Mouse (Mus musculus): ENCODE results near the gene Zyx. TPM values are rescaled to one million over a fixed set of nuclear protein-coding genes. Genes with fewer than 3 reads are reported as not detected.

The Zyx gene
- total and polyA plus RNA-seq, 3 experiments: 0.86 to 11.4 (median 2.2) TPM

DNA sequence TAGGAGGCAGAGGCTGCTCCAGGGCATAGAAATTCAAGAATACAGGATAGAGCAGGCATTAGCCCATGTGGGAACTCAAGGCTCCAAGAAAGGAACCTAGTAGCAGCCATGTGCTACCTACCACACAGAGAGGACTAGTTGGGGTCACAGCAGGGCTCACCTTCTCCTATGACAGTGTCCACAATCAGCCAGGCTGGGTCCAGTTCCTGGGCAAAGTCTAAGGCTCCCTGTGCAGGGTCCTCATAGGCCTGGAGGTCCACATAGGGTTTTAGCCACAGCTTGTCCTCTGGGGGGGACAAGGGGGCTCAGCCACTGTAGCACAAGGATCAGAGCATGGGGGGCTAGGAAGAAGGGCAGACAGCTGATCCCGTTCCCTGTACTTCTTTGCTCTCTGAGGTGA, 13.1 kb downstream of the Zyx start:
- no peaks in the 10 kb centered on the region for H3K4me1 ChIP-seq (ENCODE audit: control insufficient read depth in 1 of 2, insufficient read depth in 2 of 2)
- H3K79me2 ChIP-seq (replicated peaks; ENCODE audit: control insufficient read depth, extremely low read depth, insufficient read depth, poor library complexity, severe bottlenecking): no peaks in the 10 kb centered on the region
- in situ Hi-C loops (cut with MboI; ENCODE audit: low pct_ligation_motif_present, low pct_unique_long_range_greater_than_20kb, low sequenced_read_pairs): no loop called here
- TF ChIP-seq MEF2A (IDR thresholded peaks at IDR 0.05; ENCODE audit: borderline replicate concordance, low read depth, low read length) (no peak), MXI1 (IDR thresholded peaks at IDR 0.05; ENCODE audit: low read depth, low read length) (no peak), PAX5 (IDR thresholded peaks at IDR 0.05; ENCODE audit: low read length) (no peak), CHD1 (IDR thresholded peaks at IDR 0.05; ENCODE audit: low read depth, low read length) (no peak), TBP (conservative IDR thresholded peaks at IDR 0.05; ENCODE audit: low read depth, low read length) (no peak), BHLHE40 (IDR thresholded peaks at IDR 0.05; ENCODE audit: low read depth, low read length) (no peak)
- peaks cover 2 to 17% of the 10 kb centered on the region in 2 experiments for H3K36me3 ChIP-seq (replicated peaks in 1 of 2; ENCODE audit: control insufficient read depth in 1 of 2, insufficient read depth in 1 of 2, low read length in 1 of 2)
- no peak overlapping the region for H3K4me3 ChIP-seq (replicated peaks in 1 of 3; ENCODE audit: low read depth in 2 of 3, low read length in 2 of 3, poor library complexity in 1 of 3)
- H3K27ac ChIP-seq (ENCODE audit: insufficient read depth, low read depth): no peak overlapping the region
- no peaks in the 10 kb centered on the region for H3K27me3 ChIP-seq (replicated peaks)
- H3K9me3 ChIP-seq (replicated peaks; ENCODE audit: low read length): no peaks in the 10 kb centered on the region
- no peak overlapping the region for H3K4me2 ChIP-seq (ENCODE audit: insufficient read depth, low read depth, poor library complexity, severe bottlenecking)
- no peak overlapping the region for H3K9ac ChIP-seq (ENCODE audit: insufficient read depth, low read depth)
- no peak for DNase-seq (ENCODE audit: extremely low read depth)
- dilution Hi-C loops (cut with MboI; ENCODE audit: extremely low pct_ligation_motif_present, extremely low pct_unique_long_range_greater_than_20kb, low sequenced_read_pairs): no loop called here

DNA sequence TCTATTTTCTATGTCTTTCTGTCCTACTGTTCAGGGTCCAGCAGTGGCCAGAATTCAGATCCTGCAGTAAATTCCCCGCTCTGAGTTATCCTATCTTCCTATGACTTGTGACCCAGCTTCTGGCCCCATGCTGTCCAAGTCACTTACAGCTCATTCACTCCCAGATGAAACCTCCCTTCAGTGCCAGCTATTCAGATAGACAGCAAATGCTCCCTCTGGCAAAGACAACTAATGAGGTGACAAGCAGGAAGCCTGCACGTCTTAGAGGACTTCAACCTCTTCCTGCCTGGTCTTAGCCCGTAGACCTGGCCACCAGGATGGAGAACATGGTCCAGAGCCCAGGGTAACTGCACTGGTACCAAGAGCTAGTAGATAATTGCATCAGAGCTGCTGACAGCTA, 13.5 kb downstream of the Zyx start:
- H3K4me1 ChIP-seq (ENCODE audit: control insufficient read depth in 1 of 2, insufficient read depth in 2 of 2): no peaks in the 10 kb centered on the region
- H3K79me2 ChIP-seq (replicated peaks; ENCODE audit: control insufficient read depth, extremely low read depth, insufficient read depth, poor library complexity, severe bottlenecking): no peaks in the 10 kb centered on the region
- in situ Hi-C loops (cut with MboI; ENCODE audit: low pct_ligation_motif_present, low pct_unique_long_range_greater_than_20kb, low sequenced_read_pairs): no loop called here
- H3K9me3 ChIP-seq (replicated peaks; ENCODE audit: low read length): no peaks in the 10 kb centered on the region
- no peaks in the 10 kb centered on the region for H3K27me3 ChIP-seq (replicated peaks)
- H3K36me3 ChIP-seq (replicated peaks in 1 of 2; ENCODE audit: control insufficient read depth in 1 of 2, insufficient read depth in 1 of 2, low read length in 1 of 2): peaks cover under 1 to 12% of the 10 kb centered on the region in 2 experiments
- no peak overlapping the region for H3K4me2 ChIP-seq (ENCODE audit: insufficient read depth, low read depth, poor library complexity, severe bottlenecking)
- no peak overlapping the region for H3K27ac ChIP-seq (ENCODE audit: insufficient read depth, low read depth)
- dilution Hi-C loops (cut with MboI; ENCODE audit: extremely low pct_ligation_motif_present, extremely low pct_unique_long_range_greater_than_20kb, low sequenced_read_pairs): no loop called here
- H3K4me3 ChIP-seq (replicated peaks in 1 of 3; ENCODE audit: low read depth in 2 of 3, low read length in 2 of 3, poor library complexity in 1 of 3): no peak overlapping the region
- DNase-seq (ENCODE audit: extremely low read depth): no peak
- no peak for TF ChIP-seq SIN3A (IDR thresholded peaks at IDR 0.05; ENCODE audit: low read length)
- no peak for TF ChIP-seq ZNF384 (IDR thresholded peaks at IDR 0.05; ENCODE audit: low read depth, low read length)
- TF ChIP-seq USF2 (conservative IDR thresholded peaks at IDR 0.05; ENCODE audit: low read depth, low read length): no peak
- TF ChIP-seq MXI1 (IDR thresholded peaks at IDR 0.05; ENCODE audit: low read depth, low read length): no peak
- TF ChIP-seq BHLHE40 (IDR thresholded peaks at IDR 0.05; ENCODE audit: low read depth, low read length): no peak
- TF ChIP-seq MAX (IDR thresholded peaks at IDR 0.05; ENCODE audit: low read length): no peak
- no peak for TF ChIP-seq KAT2A (IDR thresholded peaks at IDR 0.05; ENCODE audit: insufficient replicate concordance, low read length)
- no peak overlapping the region for H3K9ac ChIP-seq (ENCODE audit: insufficient read depth, low read depth)

DNA sequence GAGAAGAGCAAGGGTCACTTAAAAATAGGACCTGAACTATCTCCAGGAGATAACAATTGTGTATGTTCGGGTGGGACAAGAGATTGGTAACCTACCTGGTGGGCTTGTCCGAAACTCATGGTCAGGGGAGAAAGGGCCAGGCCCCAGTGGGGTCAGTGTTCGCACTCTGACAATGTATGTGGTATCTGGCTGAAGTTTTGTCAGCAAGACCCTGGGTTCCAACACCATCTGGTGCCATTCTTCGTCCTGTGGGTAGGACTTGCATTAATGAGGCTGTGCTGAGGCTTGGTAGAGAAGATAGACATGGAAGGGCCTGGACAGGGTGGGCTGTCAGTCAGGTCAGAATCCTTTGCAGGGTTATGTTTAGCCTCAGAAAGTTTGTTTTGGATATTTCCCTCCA, 14.6 kb downstream of the Zyx start:
- TF ChIP-seq ZNF384 (IDR thresholded peaks at IDR 0.05; ENCODE audit: low read depth, low read length) (no peak), ZC3H11A (IDR thresholded peaks at IDR 0.05; ENCODE audit: low read depth, low read length) (no peak), HCFC1 (IDR thresholded peaks at IDR 0.05; ENCODE audit: low read depth, low read length) (no peak), IRF4 (IDR thresholded peaks at IDR 0.05; ENCODE audit: low read depth, low read length) (no peak)
- Histone ChIP-seq H3K27me3 (replicated peaks) (no peaks in the 10 kb centered on the region), H3K36me3 (replicated peaks in 1 of 2; ENCODE audit: control insufficient read depth in 1 of 2, insufficient read depth in 1 of 2, low read length in 1 of 2) (peaks cover 0 to 6% of the 10 kb centered on the region in 2 experiments), H3K4me2 (ENCODE audit: insufficient read depth, low read depth, poor library complexity, severe bottlenecking) (no peak overlapping the region), H3K27ac (ENCODE audit: insufficient read depth, low read depth) (no peak overlapping the region), H3K79me2 (replicated peaks; ENCODE audit: control insufficient read depth, extremely low read depth, insufficient read depth, poor library complexity, severe bottlenecking) (no peaks in the 10 kb centered on the region), H3K9me3 (replicated peaks; ENCODE audit: low read length) (no peaks in the 10 kb centered on the region), H3K4me1 (ENCODE audit: control insufficient read depth in 1 of 2, insufficient read depth in 2 of 2) (no peaks in the 10 kb centered on the region), H3K4me3 (replicated peaks in 1 of 3; ENCODE audit: low read depth in 2 of 3, low read length in 2 of 3, poor library complexity in 1 of 3) (no peak overlapping the region), H3K9ac (ENCODE audit: insufficient read depth, low read depth) (no peak overlapping the region)
- dilution Hi-C loops (cut with MboI; ENCODE audit: extremely low pct_ligation_motif_present, extremely low pct_unique_long_range_greater_than_20kb, low sequenced_read_pairs): no loop called here
- no peak for DNase-seq (ENCODE audit: extremely low read depth)
- in situ Hi-C loops (cut with MboI; ENCODE audit: low pct_ligation_motif_present, low pct_unique_long_range_greater_than_20kb, low sequenced_read_pairs): no loop called here
